Mouse (Mus musculus): Measurements from ENCODE around the gene Dyrk3. TPM values are rescaled to one million over a fixed set of nuclear protein-coding genes. Genes with fewer than 3 reads are reported as not detected.

The Dyrk3 gene
- total RNA-seq, 2 experiments from 2014 or later, result 5.5 to 7.1 TPM

GRCm38 (mm10) chr1:131116430-131117011 lies 21.6 kb downstream of the Dyrk3 start:
- no peak for DNase-seq (ENCODE audit: low spot score in 2 of 2)

- peak; percentile 65 for DNase-seq (ENCODE audit: low spot score in 2 of 2)
These were observed 22.2 kb downstream of the Dyrk3 start for GRCm38 (mm10) chr1:131115932-131116331.

- DNase-seq (ENCODE audit: low spot score in 2 of 2), result no peak
These were observed 25.6 kb downstream of the Dyrk3 start for GRCm38 (mm10) chr1:131112576-131112975.

- peak in 1 of 2 experiments; percentile 32 for DNase-seq (ENCODE audit: low spot score in 2 of 2)
These were observed 27.5 kb downstream of the Dyrk3 start for GRCm38 (mm10) chr1:131110525-131111106.

GRCm38 (mm10) chr1:131107575-131108308 lies 30.4 kb downstream of the Dyrk3 start:
- peak in 1 of 2 experiments; percentile 26 for DNase-seq (ENCODE audit: low spot score in 2 of 2)

- peak in 1 of 2 experiments; percentile 15 for DNase-seq (ENCODE audit: low spot score in 2 of 2)
These were observed 34.2 kb downstream of the Dyrk3 start for GRCm38 (mm10) chr1:131103776-131104424.

GRCm38 (mm10) chr1:131100808-131101207 lies 37.3 kb downstream of the Dyrk3 start:
- DNase-seq (ENCODE audit: low spot score in 2 of 2), result no peak

GRCm38 (mm10) chr1:131097700-131098094 lies 40.4 kb downstream of the Dyrk3 start, which contains the start of gene Mapkapk2:
Mapkapk2 (minus strand) TSS chr1:131097826.
- DNase-seq (ENCODE audit: low spot score in 2 of 2), result peak; percentile 94 to 96

- peak; percentile 55 to 59 for DNase-seq (ENCODE audit: low spot score in 2 of 2)
These were observed 41.1 kb downstream of the Dyrk3 start for GRCm38 (mm10) chr1:131096803-131097699.

GRCm38 (mm10) chr1:131096132-131096695 lies 41.9 kb downstream of the Dyrk3 start:
- DNase-seq (ENCODE audit: low spot score in 2 of 2), result no peak

GRCm38 (mm10) chr1:131095574-131095973 lies 42.6 kb downstream of the Dyrk3 start:
- peak in 1 of 2 experiments; percentile 19 for DNase-seq (ENCODE audit: low spot score in 2 of 2)

- DNase-seq (ENCODE audit: low spot score in 2 of 2), result no peak
These were observed 44.3 kb downstream of the Dyrk3 start for GRCm38 (mm10) chr1:131093889-131094288.

- DNase-seq (ENCODE audit: low spot score in 2 of 2), result no peak
These were observed 45.3 kb downstream of the Dyrk3 start for GRCm38 (mm10) chr1:131092846-131093245.

- DNase-seq (ENCODE audit: low spot score in 2 of 2), result no peak
These were observed 46.0 kb downstream of the Dyrk3 start for GRCm38 (mm10) chr1:131092173-131092572.

GRCm38 (mm10) chr1:131091481-131091880 lies 46.7 kb downstream of the Dyrk3 start:
- DNase-seq (ENCODE audit: low spot score in 2 of 2), result no peak

GRCm38 (mm10) chr1:131090877-131091276 lies 47.3 kb downstream of the Dyrk3 start:
- no peak for DNase-seq (ENCODE audit: low spot score in 2 of 2)

GRCm38 (mm10) chr1:131090261-131090660 lies 47.9 kb downstream of the Dyrk3 start:
- DNase-seq (ENCODE audit: low spot score in 2 of 2), result no peak

GRCm38 (mm10) chr1:131089525-131090127 lies 48.5 kb downstream of the Dyrk3 start:
- DNase-seq (ENCODE audit: low spot score in 2 of 2), result no peak

- no peak for DNase-seq (ENCODE audit: low spot score in 2 of 2)
These were observed 49.6 kb downstream of the Dyrk3 start for GRCm38 (mm10) chr1:131088547-131088946.

- peak in 1 of 2 experiments; percentile 60 for DNase-seq (ENCODE audit: low spot score in 2 of 2)
These were observed 51.2 kb downstream of the Dyrk3 start for GRCm38 (mm10) chr1:131086907-131087306.
